In the genomic region with DNA sequence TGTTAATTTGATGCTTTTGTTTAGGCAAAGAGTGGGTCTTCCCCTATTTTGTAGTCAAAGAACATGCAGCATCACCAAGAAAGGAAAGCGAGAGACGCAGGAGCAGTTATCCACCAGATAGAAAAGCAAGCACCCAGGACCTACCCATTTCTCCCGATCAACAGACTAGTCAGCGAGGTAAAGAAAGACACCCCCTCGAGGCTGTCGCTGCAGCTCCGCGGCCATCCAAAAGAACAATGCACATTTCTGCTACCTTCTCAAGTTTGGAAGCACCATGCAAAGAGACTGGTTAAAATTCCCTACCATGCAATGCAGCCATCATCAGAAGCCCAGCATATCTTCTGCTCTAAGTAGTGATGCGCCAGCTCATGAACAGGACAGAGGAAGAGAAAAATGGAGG, we compare ENCODE assay signal across 9 mouse cellular contexts. TPM values are rescaled to one million over a fixed set of nuclear protein-coding genes. Genes with fewer than 3 reads are reported as not detected.
DNase-seq lines count a peak whose midpoint lies in the region; ATAC-seq and TF ChIP-seq lines count a peak whose summit lies in the region.
"Had no signal": no experiment of that assay in that cellular context is flagged by ENCODE, and none has a peak within 500 bp of the region (broad histone marks: within the 10 kb centered on the region; RNA-seq: fewer than 3 reads in every experiment).

No protein-coding gene starts in this region.

- H3K27ac ChIP-seq in forebrain, embryonic 16.5 days (ENCODE audit: low read length) = peak overlapping the region; percentile 76
- H3K27ac ChIP-seq in liver, embryonic 15.5 days (replicated peaks) = no peak overlapping the region
- no peak overlapping the region for H3K27ac ChIP-seq in thymus, adult 2 months (ENCODE audit: control insufficient read depth, insufficient read depth, low read length)

- no peaks in the 10 kb centered on the region for H3K36me3 ChIP-seq in forebrain, embryonic 16.5 days (ENCODE audit: control insufficient read depth, insufficient read depth)
- H3K36me3 ChIP-seq in liver, embryonic 15.5 days (replicated peaks) = no peaks in the 10 kb centered on the region
- H3K36me3 ChIP-seq in thymus, adult 2 months (ENCODE audit: control insufficient read depth, insufficient read depth, low read length) = no peaks in the 10 kb centered on the region

- TF ChIP-seq CTCF in thymus, adult 2 months (IDR thresholded peaks at IDR 0.05; ENCODE audit: borderline replicate concordance, control insufficient read depth, extremely low read depth, insufficient read depth, low read length, poor library complexity) = no peak

- peak overlapping the region; percentile 54 for H3K9ac ChIP-seq in forebrain, embryonic 16.5 days (replicated peaks; ENCODE audit: low read depth, low read length)
- no peak overlapping the region for H3K9ac ChIP-seq in liver, embryonic 15.5 days

- peak; percentile 29 for DNase-seq in embryo, embryonic 11 days
- DNase-seq in embryo, embryonic 9.5 days (ENCODE audit: extremely low spot score) = no peak
- no peak for DNase-seq in thymus, adult 2 months
- no peak for DNase-seq in adrenal gland, postnatal 4 days (ENCODE audit: low spot score in 2 of 2)
- DNase-seq in cerebellum, adult 11 months = no peak

- H3K9me3 ChIP-seq in forebrain, embryonic 16.5 days (ENCODE audit: control insufficient read depth, low read length) = no peaks in the 10 kb centered on the region
- H3K9me3 ChIP-seq in liver, embryonic 15.5 days (replicated peaks) = no peaks in the 10 kb centered on the region

- no peaks in the 10 kb centered on the region for H3K27me3 ChIP-seq in forebrain, embryonic 16.5 days (replicated peaks; ENCODE audit: control insufficient read depth, insufficient read depth, low read length)
- H3K27me3 ChIP-seq in liver, embryonic 15.5 days = peaks cover 54% of the 10 kb centered on the region
- H3K27me3 ChIP-seq in thymus, adult 2 months (ENCODE audit: control insufficient read depth, insufficient read depth, low read length) = no peaks in the 10 kb centered on the region; the same call in 1 of the 2 replicates

- peak; percentile 40 for ATAC-seq in CD4-positive, CD25-positive, alpha-beta regulatory T cell, adult 4 months
- peak; percentile 18; the same call in 1 of the 2 replicates for ATAC-seq in forebrain, embryonic 16.5 days
- no peak for ATAC-seq in liver, embryonic 15.5 days (ENCODE audit: insufficient read depth)

- H3K4me2 ChIP-seq in forebrain, embryonic 16.5 days (ENCODE audit: low read length) = peak overlapping the region; percentile 71
- H3K4me2 ChIP-seq in liver, embryonic 15.5 days = peak overlapping the region; percentile 41

- peak overlapping the region; percentile 44 for H3K4me3 ChIP-seq in forebrain, embryonic 16.5 days (replicated peaks; ENCODE audit: low read length)
- H3K4me3 ChIP-seq in liver, embryonic 15.5 days (replicated peaks) = 0 out of 2 replicates have a peak overlapping the region, but pooled peaks have one; percentile 5
- H3K4me3 ChIP-seq in thymus, adult 2 months (ENCODE audit: control insufficient read depth, insufficient read depth, low read length) = no peak overlapping the region

- WGBS in forebrain, embryonic 16.5 days = under 1% methylated on average over 9 of the region's 9 CpGs
- 3% methylated on average over 9 of the region's 9 CpGs for WGBS in liver, embryonic 15.5 days (ENCODE audit: insufficient replicate concordance)
- WGBS in thymus, adult 2 months = 9% methylated on average over 9 of the region's 9 CpGs

- TF ChIP-seq POLR2A in thymus, adult 2 months (IDR thresholded peaks at IDR 0.05; ENCODE audit: control insufficient read depth, extremely low read depth, insufficient read depth, low read length, poor library complexity) = no peak

- peaks cover 54% of the 10 kb centered on the region for H3K4me1 ChIP-seq in forebrain, embryonic 16.5 days (replicated peaks; ENCODE audit: control insufficient read depth, insufficient read depth, low read length)
- peaks cover 3% of the 10 kb centered on the region; the same call in 1 of the 2 replicates for H3K4me1 ChIP-seq in liver, embryonic 15.5 days (replicated peaks)
- peaks cover 3% of the 10 kb centered on the region; the same call in 1 of the 2 replicates for H3K4me1 ChIP-seq in thymus, adult 2 months (replicated peaks; ENCODE audit: control insufficient read depth, insufficient read depth, low read length)

RNA-seq across cellular contexts. Expression of a gene that starts 46.4 kb away (rescaled TPM):
- polyA plus RNA-seq in CD4-positive, CD25-positive, alpha-beta regulatory T cell, adult 4 months (2017; shearing (Covaris generic)) = 1 to 10 TPM in 1 of 2 experiments, under 1 TPM in 1; 0.35 to 1.1 TPM
- polyA plus RNA-seq in forebrain, embryonic 16.5 days (2015; fragmentation: Nextera tagmentation; extraction: Ambion mirVana) = 3.0 and 3.1 TPM in 2 replicates
- polyA plus RNA-seq in liver, embryonic 15.5 days (2015; fragmentation: Nextera tagmentation; extraction: Ambion mirVana) = 0.22 and 0.28 TPM in 2 replicates
- not detected in 2 replicates for polyA plus RNA-seq in thymus, adult 2 months (2012; rRNA removed)
- not detected for total RNA-seq in adrenal gland, postnatal 4 days (2021)
- polyA plus RNA-seq: large intestine, adult 2 months had no signal
